Mouse (Mus musculus) heart, embryonic 10.5 days (tissue): Measurements from ENCODE around the gene Fgl2. TPM values are rescaled to one million over a fixed set of nuclear protein-coding genes. Genes with fewer than 3 reads are reported as not detected.

Experiments
- DNase-seq: peaks from one replicate; pipeline ENCODE4 v3.0.0-alpha.2; 2017; ENCODE audit warnings: low spot score
- H3K27ac ChIP-seq: fragments of 300-500 bp; sonication (generic); 2 replicates; pipeline ENCODE4 v1.5.1; 2016; ENCODE audit warnings: mild to moderate bottlenecking
- H3K27me3 ChIP-seq: fragments of 300-500 bp; sonication (generic); 2 replicates; pipeline ENCODE4 v1.6.1; 2016; ENCODE audit warnings: mild to moderate bottlenecking; ENCODE audit not compliant: poor library complexity, insufficient read depth, severe bottlenecking
- H3K36me3 ChIP-seq: fragments of 300-500 bp; sonication (generic); 2 replicates; pipeline ENCODE4 v1.6.1; 2016; ENCODE audit warnings: mild to moderate bottlenecking, moderate library complexity
- H3K4me1 ChIP-seq: fragments of 300-500 bp; sonication (generic); 2 replicates; pipeline ENCODE4 v1.6.1; 2016; ENCODE audit warnings: mild to moderate bottlenecking
- H3K4me3 ChIP-seq: fragments of 300-500 bp; sonication (generic); 2 replicates; pipeline ENCODE4 v1.5.1; 2016; ENCODE audit warnings: mild to moderate bottlenecking, moderate library complexity
- H3K9me3 ChIP-seq: fragments of 300-500 bp; sonication (generic); 2 replicates; pipeline ENCODE4 v1.6.1; 2016; ENCODE audit warnings: mild to moderate bottlenecking, moderate library complexity
- WGBS: fragments of 180-500 bp; shearing (Covaris S2); methylation state at CpG from one replicate; pipeline ENCODE4 v1.1.7; 2016; 5-methylcytosine and 5-hydroxymethylcytosine counted together
- polyA plus RNA-seq: library from polyadenylated mRNA; unstranded; fragments of >200 nt; fragmentation: Nextera tagmentation; extraction: Ambion mirVana; gene quantifications from 2 replicates; pipeline ENCODE4 v1.2.1, GENCODE M21; 2016

Gene Fgl2
- polyA plus RNA-seq, 1 experiment from 2014 or later: 14.0 TPM

GRCm38 (mm10) chr5:21367514-21367913 is 4.9 kb upstream of the Fgl2 start:
- 42% methylated on average over 2 of the region's 2 CpGs for WGBS
- no peaks in the 10 kb centered on the region for H3K27me3 ChIP-seq
- no peak for DNase-seq
- H3K36me3 ChIP-seq: no peaks in the 10 kb centered on the region
- no peaks in the 10 kb centered on the region for H3K9me3 ChIP-seq
- no peak overlapping the region for H3K27ac ChIP-seq
- no peak overlapping the region for H3K4me3 ChIP-seq
- H3K4me1 ChIP-seq: peaks cover 9% of the 10 kb centered on the region; the same call in 1 of the 2 replicates

- DNase-seq: no peak
- 82% methylated on average over 5 of the region's 5 CpGs for WGBS
These were observed 2.1 kb upstream of the Fgl2 start for GRCm38 (mm10) chr5:21370218-21370947.

GRCm38 (mm10) chr5:21371920-21372319 is 522 bp upstream of the Fgl2 start:
- H3K4me1 ChIP-seq: peaks cover 18% of the 10 kb centered on the region; the same call in 1 of the 2 replicates
- no peak for DNase-seq
- peak overlapping the region; percentile 69 for H3K4me3 ChIP-seq
- H3K27ac ChIP-seq: peak overlapping the region; percentile 87
- H3K36me3 ChIP-seq: peaks cover 2% of the 10 kb centered on the region; the same call in 1 of the 2 replicates
- no peaks in the 10 kb centered on the region for H3K27me3 ChIP-seq
- WGBS: 43% methylated on average over 5 of the region's 5 CpGs
- H3K9me3 ChIP-seq: no peaks in the 10 kb centered on the region

More at GRCm38 (mm10) chr5:21370218-21370947, 2.1 kb upstream of the Fgl2 start:
- Histone ChIP-seq H3K4me1 (peaks cover 18% of the 10 kb centered on the region; the same call in 1 of the 2 replicates), H3K36me3 (no peaks in the 10 kb centered on the region), H3K9me3 (no peaks in the 10 kb centered on the region), H3K27ac (no peak overlapping the region), H3K4me3 (no peak overlapping the region), H3K27me3 (no peaks in the 10 kb centered on the region)

- 59% methylated on average over 7 of the region's 7 CpGs for WGBS
- Histone ChIP-seq H3K4me1 (peaks cover 18% of the 10 kb centered on the region; the same call in 1 of the 2 replicates), H3K27me3 (no peaks in the 10 kb centered on the region), H3K27ac (peak overlapping the region; percentile 87; the same call in 1 of the 2 replicates), H3K9me3 (no peaks in the 10 kb centered on the region), H3K36me3 (peaks cover 2% of the 10 kb centered on the region; the same call in 1 of the 2 replicates), H3K4me3 (peak overlapping the region; percentile 69)
- DNase-seq: no peak
These were observed 707 bp downstream of the Fgl2 start for GRCm38 (mm10) chr5:21373180-21373518.

- Histone ChIP-seq H3K27ac (no peak overlapping the region), H3K36me3 (peaks cover 2% of the 10 kb centered on the region; the same call in 1 of the 2 replicates), H3K4me1 (peaks cover 19% of the 10 kb centered on the region), H3K4me3 (no peak overlapping the region), H3K9me3 (no peaks in the 10 kb centered on the region), H3K27me3 (no peaks in the 10 kb centered on the region)
- DNase-seq: no peak
- 76% methylated on average over 4 of the region's 4 CpGs for WGBS
These were observed 4.5 kb downstream of the Fgl2 start for GRCm38 (mm10) chr5:21376935-21377334.

- DNase-seq: no peak
- Histone ChIP-seq H3K27ac (no peak overlapping the region), H3K4me1 (peaks cover 22% of the 10 kb centered on the region), H3K4me3 (no peak overlapping the region), H3K9me3 (no peaks in the 10 kb centered on the region), H3K36me3 (peaks cover 2% of the 10 kb centered on the region; the same call in 1 of the 2 replicates), H3K27me3 (no peaks in the 10 kb centered on the region)
- WGBS: 60% methylated on average over 2 of the region's 2 CpGs
These were observed 6.0 kb downstream of the Fgl2 start for GRCm38 (mm10) chr5:21378397-21378796.

GRCm38 (mm10) chr5:21381986-21382385 is 9.5 kb downstream of the Fgl2 start:
- no peaks in the 10 kb centered on the region for H3K36me3 ChIP-seq
- no peaks in the 10 kb centered on the region for H3K9me3 ChIP-seq
- no peak overlapping the region for H3K27ac ChIP-seq
- no peaks in the 10 kb centered on the region for H3K27me3 ChIP-seq
- 66% methylated on average over 6 of the region's 6 CpGs for WGBS
- no peak for DNase-seq
- peaks cover 29% of the 10 kb centered on the region for H3K4me1 ChIP-seq
- no peak overlapping the region for H3K4me3 ChIP-seq

- no peaks in the 10 kb centered on the region for H3K27me3 ChIP-seq
- no peak overlapping the region for H3K4me3 ChIP-seq
- WGBS: 56% methylated on average over 6 of the region's 6 CpGs
- no peaks in the 10 kb centered on the region for H3K36me3 ChIP-seq
- no peak for DNase-seq
- H3K27ac ChIP-seq: 0 out of 2 replicates have a peak overlapping the region, but pooled peaks have one; percentile 18
- no peaks in the 10 kb centered on the region for H3K9me3 ChIP-seq
- H3K4me1 ChIP-seq: peaks cover 29% of the 10 kb centered on the region
These were observed 10.2 kb downstream of the Fgl2 start for GRCm38 (mm10) chr5:21382678-21383077.

GRCm38 (mm10) chr5:21383392-21384251 is 11.2 kb downstream of the Fgl2 start:
- 27% methylated on average over 14 of the region's 14 CpGs for WGBS
- peaks cover 29% of the 10 kb centered on the region for H3K4me1 ChIP-seq

GRCm38 (mm10) chr5:21384252-21384960 is 12.0 kb downstream of the Fgl2 start:
- H3K4me1 ChIP-seq: peaks cover 25% of the 10 kb centered on the region
- H3K27ac ChIP-seq: 0 out of 2 replicates have a peak overlapping the region, but pooled peaks have one; percentile 78
- H3K4me3 ChIP-seq: no peak overlapping the region
- H3K27me3 ChIP-seq: no peaks in the 10 kb centered on the region
- no peak for DNase-seq
- no peaks in the 10 kb centered on the region for H3K36me3 ChIP-seq
- WGBS: 78% methylated on average over 13 of the region's 13 CpGs
- H3K9me3 ChIP-seq: no peaks in the 10 kb centered on the region

More at GRCm38 (mm10) chr5:21383392-21384251, 11.2 kb downstream of the Fgl2 start:
- Histone ChIP-seq H3K4me3 (0 out of 2 replicates have a peak overlapping the region, but pooled peaks have one; percentile 3), H3K27me3 (no peaks in the 10 kb centered on the region), H3K36me3 (no peaks in the 10 kb centered on the region), H3K27ac (peak overlapping the region; percentile 78), H3K9me3 (no peaks in the 10 kb centered on the region)
- no peak for DNase-seq

GRCm38 (mm10) chr5:21384976-21385375 is 12.5 kb downstream of the Fgl2 start:
- WGBS: 90% methylated on average over 9 of the region's 9 CpGs
- DNase-seq: no peak
- Histone ChIP-seq H3K4me3 (no peak overlapping the region), H3K4me1 (peaks cover 23% of the 10 kb centered on the region), H3K27ac (no peak overlapping the region), H3K36me3 (no peaks in the 10 kb centered on the region), H3K9me3 (no peaks in the 10 kb centered on the region), H3K27me3 (no peaks in the 10 kb centered on the region)

- no peak overlapping the region for H3K4me3 ChIP-seq
- H3K9me3 ChIP-seq: no peaks in the 10 kb centered on the region
- DNase-seq: no peak
- no peak overlapping the region for H3K27ac ChIP-seq
- H3K4me1 ChIP-seq: peaks cover 23% of the 10 kb centered on the region
- WGBS: 77% methylated on average over 4 of the region's 4 CpGs
- H3K27me3 ChIP-seq: no peaks in the 10 kb centered on the region
- H3K36me3 ChIP-seq: no peaks in the 10 kb centered on the region
These were observed 14.0 kb downstream of the Fgl2 start for GRCm38 (mm10) chr5:21386432-21386831.
